Mouse (Mus musculus) forebrain, embryonic 10.5 days (tissue): Measurements from ENCODE around the gene Tet3. TPM values are rescaled to one million over a fixed set of nuclear protein-coding genes. Genes with fewer than 3 reads are reported as not detected.
A peak's percentile ranks its signal among the peaks of the same experiment; 100 is the strongest.

Experiments used
- DNase-seq: peaks from one replicate; pipeline ENCODE4 v3.0.0-alpha.2; 2017; ENCODE audit warnings: low spot score; ENCODE audit errors: extremely low spot score
- H3K27ac ChIP-seq: fragments of 300-500 bp; sonication (generic); 2 replicates; pipeline ENCODE4 v1.5.1; 2016; ENCODE audit warnings: mild to moderate bottlenecking
- H3K27me3 ChIP-seq: fragments of 300-500 bp; sonication (generic); 2 replicates; pipeline ENCODE4 v1.6.1; 2016; ENCODE audit warnings: mild to moderate bottlenecking; ENCODE audit not compliant: poor library complexity, severe bottlenecking
- H3K36me3 ChIP-seq: fragments of 300-500 bp; sonication (generic); replicated peaks from 2 replicates; pipeline ENCODE4 v1.6.1; 2016; ENCODE audit warnings: mild to moderate bottlenecking, moderate library complexity
- H3K4me1 ChIP-seq: fragments of 300-500 bp; sonication (generic); 2 replicates; pipeline ENCODE4 v1.6.1; 2016
- H3K4me3 ChIP-seq: fragments of 300-500 bp; sonication (generic); 2 replicates; pipeline ENCODE4 v1.5.1; 2016; ENCODE audit warnings: mild to moderate bottlenecking, moderate library complexity
- H3K9me3 ChIP-seq: fragments of 300-500 bp; sonication (generic); 2 replicates; pipeline ENCODE4 v1.6.1; 2016; ENCODE audit warnings: mild to moderate bottlenecking, moderate library complexity
- WGBS: fragments of 180-500 bp; shearing (Covaris S2); methylation state at CpG from one replicate; pipeline ENCODE4 v1.1.7; 2016; 5-methylcytosine and 5-hydroxymethylcytosine counted together
- polyA plus RNA-seq: library from polyadenylated mRNA; unstranded; fragments of >200 nt; fragmentation: Nextera tagmentation; extraction: Ambion mirVana; gene quantifications from 2 replicates; pipeline ENCODE4 v1.2.1, GENCODE M21; 2016

Gene Tet3
- polyA plus RNA-seq: 37.3 and 38.3 TPM in 2 replicates

GRCm38 (mm10) chr6:83459034-83459644, at the start of gene Tet3:
Tet3 (minus strand) TSS chr6:83459084.
- 86% methylated on average over 4 of the region's 4 CpGs for WGBS
- no peak for DNase-seq
- no peaks in the 10 kb centered on the region for H3K9me3 ChIP-seq
- peaks cover 11% of the 10 kb centered on the region; the same call in 1 of the 2 replicates for H3K27me3 ChIP-seq
- peaks cover 49% of the 10 kb centered on the region for H3K4me1 ChIP-seq
- no peak within 1 kb of the TSS for H3K4me3 ChIP-seq
- peaks cover 9% of the 10 kb centered on the region for H3K36me3 ChIP-seq
- no peak within 1 kb of the TSS for H3K27ac ChIP-seq

GRCm38 (mm10) chr6:83507168-83507546, 48.3 kb upstream of the Tet3 start:
- H3K36me3 ChIP-seq: no peaks in the 10 kb centered on the region
- peaks cover 24% of the 10 kb centered on the region for H3K4me1 ChIP-seq
- peak overlapping the region; percentile 92 for H3K27ac ChIP-seq
- no peak for DNase-seq
- H3K27me3 ChIP-seq: no peaks in the 10 kb centered on the region
- no peaks in the 10 kb centered on the region for H3K9me3 ChIP-seq
- H3K4me3 ChIP-seq: peak overlapping the region; percentile 82
- WGBS: 40% methylated on average over 6 of the region's 6 CpGs

DNA sequence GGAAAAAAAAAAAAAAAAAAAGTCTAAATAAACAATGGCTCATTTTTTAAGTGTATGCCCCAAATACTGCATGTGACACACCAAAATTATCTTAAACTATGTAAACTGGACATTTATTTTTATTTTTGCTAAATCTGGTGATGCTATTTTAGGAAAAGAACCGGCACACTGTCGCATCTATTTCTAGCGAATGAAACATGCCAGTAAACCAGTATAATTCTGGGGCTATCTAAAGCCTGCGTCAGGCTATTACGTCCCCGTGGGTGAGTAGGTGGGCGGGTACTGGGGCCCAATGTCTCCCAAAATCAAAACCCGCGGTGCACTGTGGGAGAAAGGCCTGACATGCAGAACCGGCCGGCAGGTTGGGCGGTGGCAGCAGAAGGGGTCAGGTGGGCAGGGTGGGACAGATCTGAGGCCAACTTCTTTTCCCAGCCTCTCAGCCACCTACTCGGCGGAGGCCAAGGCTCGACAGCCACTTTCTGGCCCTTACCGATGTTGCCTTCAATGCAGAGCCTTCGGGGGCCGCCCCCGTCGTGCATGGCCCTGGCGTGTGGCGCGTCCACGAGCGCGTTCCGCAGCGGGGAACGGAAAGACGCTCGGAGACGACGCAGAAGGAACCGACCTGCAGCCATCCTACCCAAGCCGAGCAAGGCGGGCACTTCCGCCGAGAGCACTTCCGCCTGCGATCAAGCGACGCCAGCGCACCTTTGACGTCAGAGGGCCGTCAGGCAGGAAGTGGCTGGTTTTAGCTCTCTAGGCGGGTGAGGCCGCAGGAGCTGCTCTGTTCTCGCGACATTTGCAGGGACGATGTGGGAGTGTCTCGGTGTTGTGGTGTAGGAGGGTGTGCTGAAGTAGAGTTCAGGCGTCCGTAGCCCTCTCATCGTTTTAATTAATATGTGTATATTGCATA, 47.6 kb upstream of the Tet3 start, which contains the start of gene Dguok:
TSS of gene Dguok (minus strand) at position 712 of the 910 bp plus-strand sequence.
- WGBS: under 1% methylated on average over 54 of the region's 54 CpGs
- H3K27me3 ChIP-seq: no peaks in the 10 kb centered on the region

GRCm38 (mm10) chr6:83505554-83505953, 46.7 kb upstream of the Tet3 start:
- no peak for DNase-seq
- Histone ChIP-seq H3K9me3 (no peaks in the 10 kb centered on the region), H3K4me3 (peak overlapping the region; percentile 82), H3K36me3 (peaks cover 2% of the 10 kb centered on the region), H3K4me1 (peaks cover 24% of the 10 kb centered on the region), H3K27ac (no peak overlapping the region; the same call in 1 of the 2 replicates), H3K27me3 (no peaks in the 10 kb centered on the region)
- WGBS: 93% methylated on average over 4 of the region's 4 CpGs

More for the DNA sequence above, 47.6 kb upstream of the Tet3 start, which contains the start of gene Dguok:
- Histone ChIP-seq H3K36me3 (no peaks in the 10 kb centered on the region), H3K27ac (peak within 1 kb of the TSS; percentile 92), H3K9me3 (no peaks in the 10 kb centered on the region), H3K4me3 (peak within 1 kb of the TSS; percentile 82), H3K4me1 (peaks cover 24% of the 10 kb centered on the region)
- DNase-seq: peak; percentile 99

GRCm38 (mm10) chr6:83503361-83503760, 44.5 kb upstream of the Tet3 start:
- Histone ChIP-seq H3K27me3 (no peaks in the 10 kb centered on the region), H3K4me3 (no peak overlapping the region), H3K27ac (no peak overlapping the region), H3K4me1 (peaks cover 24% of the 10 kb centered on the region), H3K36me3 (peaks cover 14% of the 10 kb centered on the region), H3K9me3 (no peaks in the 10 kb centered on the region)
- DNase-seq: no peak
- 93% methylated on average over 3 of the region's 3 CpGs for WGBS

GRCm38 (mm10) chr6:83502656-83503055, 43.8 kb upstream of the Tet3 start:
- Histone ChIP-seq H3K9me3 (no peaks in the 10 kb centered on the region), H3K4me1 (peaks cover 20% of the 10 kb centered on the region), H3K27ac (no peak overlapping the region), H3K4me3 (no peak overlapping the region), H3K36me3 (peaks cover 20% of the 10 kb centered on the region), H3K27me3 (no peaks in the 10 kb centered on the region)
- 82% methylated on average over 3 of the region's 3 CpGs for WGBS
- no peak for DNase-seq

DNA sequence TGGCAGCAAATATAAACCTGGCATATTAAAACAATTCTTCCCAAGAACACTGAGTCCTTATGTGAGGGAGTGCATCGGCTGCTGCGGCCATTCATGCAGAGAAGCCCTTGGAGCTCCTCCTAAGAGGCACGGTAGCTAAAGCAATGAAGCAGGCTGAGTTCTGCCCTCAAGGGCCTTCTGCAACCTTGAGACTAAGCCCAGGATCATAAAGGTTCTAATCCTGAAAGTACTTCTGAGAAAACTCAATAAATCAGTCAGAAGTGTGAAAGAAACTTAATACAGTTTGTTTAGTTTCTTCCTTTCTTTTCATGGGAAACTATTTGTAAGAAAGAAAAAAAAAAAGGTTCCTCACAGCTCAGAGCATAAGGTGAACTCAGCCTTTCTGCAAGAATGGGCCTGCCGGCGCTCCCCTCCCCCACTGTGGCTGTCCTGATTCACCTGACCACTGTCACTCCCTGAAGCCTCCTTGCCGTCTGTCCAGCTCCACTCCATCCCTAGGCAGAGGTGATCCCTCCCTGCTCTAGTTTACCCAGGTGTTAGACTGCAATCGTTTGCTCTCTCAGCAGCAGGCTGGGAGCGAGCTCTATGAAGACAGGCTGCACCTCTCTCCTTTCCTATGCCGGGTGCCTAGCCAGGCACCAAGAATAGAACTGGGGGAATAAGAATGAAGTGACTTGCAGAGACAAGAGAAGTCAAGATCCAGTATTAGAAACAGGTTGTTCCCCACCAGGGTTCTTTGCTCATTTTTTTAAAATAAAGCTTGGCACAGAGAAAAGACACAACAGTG, 42.8 kb upstream of the Tet3 start:
- DNase-seq: no peak
- Histone ChIP-seq H3K36me3 (peaks cover 27% of the 10 kb centered on the region), H3K4me3 (no peak overlapping the region), H3K27me3 (no peaks in the 10 kb centered on the region), H3K27ac (no peak overlapping the region), H3K4me1 (peaks cover 14% of the 10 kb centered on the region), H3K9me3 (no peaks in the 10 kb centered on the region)
- 67% methylated on average over 9 of the region's 9 CpGs for WGBS

DNA sequence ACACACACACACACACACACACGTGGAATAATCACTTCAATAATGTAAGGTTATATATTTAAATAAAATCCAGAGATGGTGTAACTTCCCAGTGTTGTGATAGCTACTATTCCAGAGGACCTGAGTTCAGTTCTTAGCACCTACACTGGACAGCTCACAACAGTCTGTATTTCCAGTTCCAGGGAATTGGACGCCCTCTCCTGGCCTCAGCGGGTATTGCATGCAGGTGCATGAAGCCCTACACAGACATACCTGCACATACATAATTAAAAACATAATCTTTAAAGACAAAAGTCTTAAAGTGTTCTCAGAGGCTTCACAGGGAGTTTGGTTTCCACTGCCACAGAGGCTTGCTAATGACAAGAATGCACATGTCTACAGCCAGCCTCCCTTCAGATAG, 41.6 kb upstream of the Tet3 start:
- DNase-seq: no peak
- no peak overlapping the region for H3K4me3 ChIP-seq
- H3K9me3 ChIP-seq: no peaks in the 10 kb centered on the region
- H3K36me3 ChIP-seq: peaks cover 40% of the 10 kb centered on the region
- peaks cover 7% of the 10 kb centered on the region for H3K4me1 ChIP-seq
- 68% methylated on average over 3 of the region's 3 CpGs for WGBS
- H3K27ac ChIP-seq: no peak overlapping the region
- H3K27me3 ChIP-seq: no peaks in the 10 kb centered on the region

DNA sequence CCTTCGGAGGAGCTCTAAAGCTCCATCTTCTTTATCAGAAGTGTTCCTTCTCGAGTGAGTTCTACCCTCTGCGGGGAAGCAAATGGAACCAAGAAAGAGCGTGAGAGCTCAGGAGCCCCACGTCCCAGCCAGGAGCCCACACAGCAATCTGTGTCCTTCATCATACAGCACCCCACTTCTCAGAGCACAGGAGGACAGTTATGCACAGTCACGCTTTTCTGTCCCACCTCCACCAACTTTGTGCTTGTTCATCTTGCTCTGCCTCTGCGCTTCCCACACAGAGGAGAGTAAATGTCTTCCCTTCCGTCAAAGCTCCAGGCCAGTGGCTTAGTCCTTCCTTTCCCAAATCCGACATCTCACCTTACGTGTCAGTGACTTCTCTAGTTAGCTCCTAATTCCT, 40.2 kb upstream of the Tet3 start:
- 92% methylated on average over 10 of the region's 10 CpGs for WGBS
- H3K36me3 ChIP-seq: peaks cover 46% of the 10 kb centered on the region
- H3K27me3 ChIP-seq: no peaks in the 10 kb centered on the region
- H3K27ac ChIP-seq: no peak overlapping the region
- no peak overlapping the region for H3K4me3 ChIP-seq
- H3K4me1 ChIP-seq: no peaks in the 10 kb centered on the region
- no peak for DNase-seq
- no peaks in the 10 kb centered on the region for H3K9me3 ChIP-seq

DNA sequence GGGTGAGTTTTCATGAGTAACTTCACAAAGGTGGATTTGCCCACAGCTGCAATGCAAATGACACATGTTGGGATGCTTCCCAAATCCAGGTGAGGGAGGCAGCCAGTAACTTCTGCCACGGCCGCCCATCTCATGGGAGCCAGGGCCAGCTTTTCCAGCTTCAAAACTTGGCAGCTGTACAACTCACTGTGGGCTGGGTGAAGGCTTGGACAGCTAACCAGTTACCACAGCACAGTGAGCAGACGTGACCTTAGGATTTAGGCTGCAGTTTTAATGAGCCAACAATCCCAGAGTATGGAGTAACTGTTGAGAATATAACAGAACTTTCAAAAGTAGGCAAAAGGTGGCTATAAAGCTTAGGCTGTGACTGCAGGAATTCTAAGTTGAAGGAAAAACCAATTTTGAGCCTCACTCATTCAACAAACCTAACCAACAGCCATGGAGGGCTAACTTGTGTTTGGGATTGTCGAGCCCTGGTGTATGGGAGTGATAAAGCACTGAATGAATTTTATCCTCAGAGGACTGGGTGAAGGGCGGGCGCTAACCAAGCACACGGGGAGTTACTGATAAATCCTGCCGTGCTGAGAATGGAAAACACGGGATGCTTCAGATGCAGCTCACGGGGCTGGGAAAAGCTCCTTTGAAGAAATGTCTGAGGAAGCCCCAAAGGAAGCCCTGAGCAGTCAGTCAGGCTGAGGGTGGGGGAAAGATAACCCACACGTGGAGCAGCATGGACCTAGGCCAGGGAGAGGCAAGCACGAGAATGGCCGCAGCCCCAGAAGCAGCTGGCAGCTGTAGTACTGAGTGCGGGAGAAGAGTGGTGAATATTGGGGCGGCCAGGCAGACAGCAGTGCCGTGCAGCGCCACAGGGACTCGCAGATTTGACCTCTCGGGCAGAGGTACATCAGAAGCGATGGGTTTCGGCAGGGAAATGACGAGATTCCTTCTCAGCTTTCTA, 38.1 kb upstream of the Tet3 start:
- Histone ChIP-seq H3K4me3 (no peak overlapping the region), H3K27me3 (no peaks in the 10 kb centered on the region), H3K36me3 (peaks cover 59% of the 10 kb centered on the region), H3K9me3 (no peaks in the 10 kb centered on the region), H3K4me1 (no peaks in the 10 kb centered on the region), H3K27ac (no peak overlapping the region)
- 92% methylated on average over 22 of the region's 22 CpGs for WGBS
- DNase-seq: no peak

DNA sequence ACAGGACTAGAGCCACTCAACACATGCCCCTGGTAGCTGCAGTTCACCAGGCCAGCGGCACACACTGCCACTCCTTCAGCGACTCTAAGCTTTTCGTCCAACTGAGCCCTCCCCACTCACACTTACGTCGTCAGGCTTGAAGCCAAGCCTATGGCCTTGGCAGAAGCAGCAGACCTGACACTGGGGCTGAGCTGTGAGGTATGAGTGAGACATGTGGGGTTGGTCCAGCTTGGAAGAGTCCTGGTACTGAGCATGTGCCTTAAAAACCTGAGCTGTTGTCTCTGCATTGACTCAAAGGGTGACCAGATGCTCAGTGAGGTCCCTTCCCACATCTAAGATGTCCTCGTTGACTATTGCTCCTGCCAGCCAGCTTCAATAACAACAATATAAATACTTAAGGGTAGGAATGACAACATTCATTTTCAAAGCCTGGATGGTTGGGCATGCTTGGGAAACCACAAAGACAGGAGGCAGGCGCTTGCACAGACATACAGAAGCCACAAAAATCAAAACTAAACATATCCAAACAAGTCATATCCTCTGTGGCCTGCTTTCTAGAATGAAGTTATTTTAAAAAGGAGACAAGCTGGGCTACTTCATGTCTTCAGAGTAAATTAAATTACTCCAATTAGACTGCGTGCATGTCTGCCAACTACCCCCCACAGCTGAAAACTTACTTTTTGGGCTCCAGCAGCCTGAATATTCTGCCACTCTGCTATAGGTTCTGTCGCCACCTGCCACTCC, 37.3 kb upstream of the Tet3 start:
- Histone ChIP-seq H3K36me3 (peaks cover 59% of the 10 kb centered on the region), H3K4me1 (no peaks in the 10 kb centered on the region), H3K9me3 (no peaks in the 10 kb centered on the region), H3K27me3 (no peaks in the 10 kb centered on the region), H3K27ac (no peak overlapping the region), H3K4me3 (no peak overlapping the region)
- DNase-seq: no peak
- WGBS: 95% methylated on average over 9 of the region's 9 CpGs
